Mouse (Mus musculus) kidney, postnatal 0 days (tissue): ENCODE measurements around the gene Gmppa. TPM values are rescaled to one million over a fixed set of nuclear protein-coding genes. Genes with fewer than 3 reads are reported as not detected.

Experiments
- ATAC-seq: fragments of 200-750 bp; cut with Nextera tagmentation; replicated peaks from 2 replicates; pipeline ENCODE4 v1.8.0; 2017; ENCODE audit warnings: low read depth, moderate number of reproducible peaks, moderate TSS enrichment, moderate library complexity; ENCODE audit not compliant: low FRiP score
- DNase-seq: peaks from one replicate; pipeline ENCODE4 v3.0.0-alpha.2; 2016; ENCODE audit warnings: low spot score
- H3K27ac ChIP-seq: fragments of 300-500 bp; sonication (generic); 2 replicates; pipeline ENCODE4 v1.5.1; 2014; ENCODE audit warnings: mild to moderate bottlenecking
- H3K27me3 ChIP-seq: fragments of 300-500 bp; sonication (generic); 2 replicates; pipeline ENCODE4 v1.6.1; 2014; ENCODE audit warnings: low read length, mixed read lengths; ENCODE audit not compliant: insufficient read depth
- H3K36me3 ChIP-seq: fragments of 300-500 bp; sonication (generic); 2 replicates; pipeline ENCODE4 v1.6.1; 2014; ENCODE audit warnings: low read length, mixed read lengths; ENCODE audit not compliant: insufficient read depth
- H3K4me1 ChIP-seq: fragments of 300-500 bp; sonication (generic); replicated peaks from 2 replicates; pipeline ENCODE4 v1.6.1; 2014; ENCODE audit warnings: antibody characterized with exemption, low read length, mixed read lengths; ENCODE audit not compliant: insufficient read depth
- H3K4me2 ChIP-seq: fragments of 300-500 bp; sonication (generic); 2 replicates; pipeline ENCODE4 v1.6.1; 2014; ENCODE audit warnings: mild to moderate bottlenecking, low read length, moderate library complexity, mixed read lengths
- H3K4me3 ChIP-seq: fragments of 300-500 bp; sonication (generic); replicated peaks from 2 replicates; pipeline ENCODE4 v1.5.1; 2014; ENCODE audit warnings: low read depth, low read length
- H3K9ac ChIP-seq: fragments of 300-500 bp; sonication (generic); 2 replicates; pipeline ENCODE4 v1.6.1; 2014; ENCODE audit warnings: low read depth, low read length
- H3K9me3 ChIP-seq: fragments of 300-500 bp; sonication (generic); replicated peaks from 2 replicates; pipeline ENCODE4 v1.6.1; 2016; ENCODE audit warnings: low read length, inconsistent platforms, mixed read lengths
- CTCF ChIP-seq: IDR thresholded peaks from 2 replicates; pipeline ENCODE4 v1.5.1; 2016; ENCODE audit warnings: antibody characterized with exemption, low read depth, mild to moderate bottlenecking, moderate library complexity
- WGBS: fragments of 180-500 bp; shearing (Covaris S2); extraction: QIAGEN DNeasy Blood & Tissue Kit; methylation state at CpG from one replicate; pipeline ENCODE4 v1.1.7; 2014; 5-methylcytosine and 5-hydroxymethylcytosine counted together
- polyA plus RNA-seq: library from polyadenylated mRNA; unstranded; fragments of >200 nt; fragmentation: Nextera tagmentation; extraction: Ambion mirVana; gene quantifications from 2 replicates; pipeline ENCODE4 v1.2.1, GENCODE M21; 2015

Gmppa gene
- polyA plus RNA-seq, 1 experiment from 2014 or later = 72.5 TPM

DNA sequence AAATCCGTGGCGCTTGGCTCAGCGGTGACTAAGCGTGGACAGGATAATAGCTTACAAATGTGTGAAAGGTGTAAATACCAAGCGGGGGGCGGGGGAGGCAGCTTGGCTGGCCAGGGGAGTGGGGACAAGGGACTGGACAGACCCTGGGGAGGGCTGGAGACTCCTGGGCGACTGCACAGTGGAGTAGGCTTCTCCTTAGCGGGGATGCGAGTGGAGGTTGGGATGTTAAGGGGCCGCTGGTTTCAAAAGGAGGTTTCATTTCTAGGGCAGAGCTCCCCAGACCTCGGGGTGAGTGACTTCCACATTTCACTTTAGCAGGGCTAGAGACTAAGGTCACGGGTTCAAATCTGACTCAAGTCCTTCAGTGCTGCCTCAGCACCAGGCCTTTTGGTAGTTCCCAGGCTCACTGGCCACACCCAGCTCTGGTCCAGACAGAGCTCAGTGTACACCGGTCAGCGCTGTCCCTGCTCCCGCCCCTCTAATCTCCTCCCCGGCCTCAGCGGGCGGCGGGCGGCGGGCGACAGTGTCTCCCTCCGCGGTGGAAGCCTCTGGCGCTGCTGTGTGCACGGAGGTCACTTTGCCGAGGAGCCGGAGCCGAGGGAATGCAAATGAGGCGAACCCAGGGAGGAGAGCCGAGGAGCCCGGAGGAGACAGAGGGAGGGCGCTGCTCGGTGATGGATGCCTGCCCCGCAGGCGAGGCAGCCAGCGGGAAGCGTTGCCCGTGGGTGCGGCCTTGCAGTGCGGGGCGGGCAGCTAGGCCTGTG lies 22.5 kb downstream of the Gmppa start:
- ATAC-seq (peak; percentile 80), DNase-seq (peak; percentile 72)
- Histone ChIP-seq H3K9me3 (no peaks in the 10 kb centered on the region), H3K9ac (peak overlapping the region; percentile 44), H3K36me3 (no peaks in the 10 kb centered on the region), H3K27me3 (no peaks in the 10 kb centered on the region), H3K4me3 (peak overlapping the region; percentile 29), H3K4me1 (peaks cover 19% of the 10 kb centered on the region), H3K4me2 (peak overlapping the region; percentile 55), H3K27ac (peak overlapping the region; percentile 85)
- TF ChIP-seq CTCF = peak; percentile 29; the same call in 1 of the 2 replicates
- 2% methylated on average over 42 of the region's 42 CpGs for WGBS

DNA sequence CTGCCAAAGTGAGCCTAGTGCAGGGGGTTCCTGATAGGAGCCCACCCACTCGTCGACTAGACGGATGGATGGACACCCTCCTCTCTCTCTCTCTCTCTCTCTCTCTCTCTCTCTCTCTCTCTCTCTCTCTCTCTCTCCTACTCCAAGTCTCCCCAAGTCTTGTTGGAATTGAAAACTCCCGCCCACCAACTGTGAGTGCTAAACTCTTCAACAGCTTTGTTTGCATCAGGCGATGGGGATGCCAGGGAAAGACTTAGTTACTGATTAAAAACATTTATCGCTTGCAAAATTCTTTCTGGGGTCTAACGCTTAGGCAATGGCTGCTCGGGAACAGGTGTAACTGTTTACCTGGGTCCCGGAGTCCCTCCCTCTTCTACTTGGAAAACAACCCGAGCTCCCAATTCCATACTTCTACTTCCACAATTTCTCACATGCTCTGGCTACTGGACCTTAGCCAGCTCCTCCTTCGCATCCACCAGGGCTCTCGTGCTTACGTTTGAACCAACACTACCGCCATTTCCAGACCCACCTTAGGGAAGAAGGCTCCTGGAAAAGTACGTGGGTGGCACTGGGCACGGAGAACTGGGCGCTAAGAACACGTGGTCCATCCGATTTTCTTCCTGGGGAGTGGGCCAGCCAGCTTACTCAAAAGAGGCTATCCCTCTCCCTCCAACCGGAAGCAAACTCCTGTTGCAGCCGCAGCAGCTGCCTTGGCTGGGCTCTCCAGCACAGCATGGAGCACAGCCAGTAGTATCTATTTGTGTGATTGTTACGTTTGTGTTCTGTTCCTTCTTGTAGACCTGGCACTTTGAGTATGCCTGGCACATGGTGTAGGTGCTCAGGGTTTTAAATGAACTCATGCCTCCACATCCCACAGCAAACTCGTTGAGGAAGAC lies 23.3 kb downstream of the Gmppa start:
- WGBS = 9% methylated on average over 23 of the region's 23 CpGs
- H3K27me3 ChIP-seq = no peaks in the 10 kb centered on the region
- no peaks in the 10 kb centered on the region for H3K9me3 ChIP-seq
- TF ChIP-seq CTCF = no peak
- peak overlapping the region; percentile 85 for H3K27ac ChIP-seq
- peak overlapping the region; percentile 55 for H3K4me2 ChIP-seq
- DNase-seq = peak; percentile 74
- H3K4me1 ChIP-seq = peaks cover 19% of the 10 kb centered on the region
- H3K36me3 ChIP-seq = no peaks in the 10 kb centered on the region
- H3K9ac ChIP-seq = peak overlapping the region; percentile 44
- peak; percentile 50; the same call in 1 of the 2 replicates for ATAC-seq
- H3K4me3 ChIP-seq = peak overlapping the region; percentile 29

DNA sequence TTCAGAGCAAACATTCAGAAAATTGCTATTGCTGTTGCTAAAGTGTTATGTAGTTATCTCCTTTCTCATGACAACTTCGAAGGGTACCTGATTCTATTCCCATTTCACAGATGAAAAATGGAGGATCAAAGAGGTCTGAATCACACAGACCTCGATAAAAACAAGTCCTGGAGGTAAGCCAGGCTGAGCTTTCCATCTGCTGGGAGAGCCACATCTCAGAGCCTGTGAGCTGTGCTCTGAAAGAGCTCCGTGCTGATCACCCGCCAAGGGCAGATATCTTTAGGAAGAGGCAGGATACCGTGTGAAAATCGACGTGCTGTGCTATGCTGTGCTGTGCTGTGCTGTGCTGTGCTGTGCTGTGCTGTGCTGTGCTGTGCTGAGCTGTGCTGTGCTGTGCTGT lies 24.6 kb downstream of the Gmppa start:
- no peaks in the 10 kb centered on the region for H3K27me3 ChIP-seq
- no peak for DNase-seq
- H3K4me1 ChIP-seq = peaks cover 19% of the 10 kb centered on the region
- no peak overlapping the region for H3K4me2 ChIP-seq
- H3K9ac ChIP-seq = no peak overlapping the region
- no peaks in the 10 kb centered on the region for H3K36me3 ChIP-seq
- H3K27ac ChIP-seq = no peak overlapping the region
- no peaks in the 10 kb centered on the region for H3K9me3 ChIP-seq
- no peak for TF ChIP-seq CTCF
- no peak for ATAC-seq
- WGBS = 59% methylated on average over 7 of the region's 7 CpGs
- H3K4me3 ChIP-seq = no peak overlapping the region

DNA sequence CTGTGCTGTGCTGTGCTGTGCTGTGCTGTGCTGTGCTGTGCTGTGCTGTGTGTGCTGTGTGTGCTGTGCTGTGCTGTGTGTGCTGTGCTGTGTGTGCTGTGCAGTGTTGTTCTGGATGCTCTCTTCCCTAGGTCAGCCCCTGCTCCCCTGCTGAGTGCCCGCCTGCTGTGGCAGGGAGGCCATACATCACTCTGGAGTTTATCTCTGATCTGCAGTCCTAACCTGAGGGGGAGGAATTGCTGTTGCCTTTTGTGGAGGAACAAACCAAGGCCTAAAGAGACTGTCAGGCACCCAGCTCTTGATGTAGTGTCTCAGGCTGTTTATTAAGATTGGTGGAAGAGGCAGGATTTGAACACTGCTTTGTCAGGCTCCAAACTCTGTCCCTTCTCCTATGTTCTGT lies 26.9 kb downstream of the Gmppa start:
- H3K27ac ChIP-seq = no peak overlapping the region
- TF ChIP-seq CTCF = no peak
- H3K36me3 ChIP-seq = no peaks in the 10 kb centered on the region
- H3K27me3 ChIP-seq = no peaks in the 10 kb centered on the region
- no peak overlapping the region for H3K9ac ChIP-seq
- ATAC-seq (no peak), DNase-seq (no peak)
- no peak overlapping the region for H3K4me3 ChIP-seq
- 27% methylated on average over 1 of the region's 1 CpGs for WGBS
- no peak overlapping the region for H3K4me2 ChIP-seq
- no peaks in the 10 kb centered on the region for H3K9me3 ChIP-seq
- peaks cover 8% of the 10 kb centered on the region for H3K4me1 ChIP-seq

DNA sequence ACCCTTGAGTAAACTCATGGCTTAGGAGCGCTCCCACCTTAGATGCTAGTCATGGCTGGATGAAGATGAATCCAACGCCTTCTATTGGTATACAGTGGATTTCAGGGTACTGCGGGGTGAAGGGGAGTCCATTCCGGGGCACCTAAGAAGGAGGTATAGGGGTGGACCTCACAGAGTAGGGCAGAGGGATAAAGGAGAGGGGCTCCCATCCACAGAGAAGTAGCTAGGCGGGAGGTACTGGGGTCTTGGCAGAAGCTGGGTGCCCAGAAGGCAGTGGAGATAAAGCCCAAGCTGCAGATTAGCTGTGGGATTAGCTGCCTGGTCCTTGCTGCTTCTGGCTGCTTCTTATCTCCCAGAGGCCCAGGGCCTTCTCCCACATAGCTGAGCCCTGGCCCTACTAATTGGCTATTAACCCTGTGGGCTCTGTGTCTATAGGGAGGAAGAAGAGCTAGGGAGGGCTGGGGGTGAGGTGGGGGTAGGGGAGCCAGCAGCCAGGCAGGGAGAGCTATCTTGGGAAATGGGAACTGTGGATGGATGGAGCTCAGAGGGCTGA lies 28.0 kb downstream of the Gmppa start:
- no peak overlapping the region for H3K4me3 ChIP-seq
- no peak overlapping the region for H3K4me2 ChIP-seq
- no peak for TF ChIP-seq CTCF
- no peak overlapping the region for H3K9ac ChIP-seq
- H3K27me3 ChIP-seq = no peaks in the 10 kb centered on the region
- no peaks in the 10 kb centered on the region for H3K36me3 ChIP-seq
- ATAC-seq = no peak
- H3K27ac ChIP-seq = no peak overlapping the region
- H3K9me3 ChIP-seq = no peaks in the 10 kb centered on the region
- WGBS = 71% methylated on average over 5 of the region's 5 CpGs
- DNase-seq = no peak
- H3K4me1 ChIP-seq = no peaks in the 10 kb centered on the region; the same call in 1 of the 2 replicates
